Mouse (Mus musculus): ENCODE measurements around the gene Vat1l. TPM values are rescaled to one million over a fixed set of nuclear protein-coding genes. Genes with fewer than 3 reads are reported as not detected.

Gene Vat1l
- polyA plus RNA-seq, 1 experiment from 2014 or later: 41.3 TPM

- Histone ChIP-seq H3K27ac (ENCODE audit: low read length) (no peak overlapping the region), H3K9me3 (ENCODE audit: control insufficient read depth, low read length) (0 out of 2 replicates have a peak, but pooled peaks cover 4% of the 10 kb centered on the region)
- WGBS: 4% methylated on average over 8 of the region's 8 CpGs
These were observed 1.1 kb downstream of the Vat1l start for GRCm38 (mm10) chr8:114206421-114206983.

DNA sequence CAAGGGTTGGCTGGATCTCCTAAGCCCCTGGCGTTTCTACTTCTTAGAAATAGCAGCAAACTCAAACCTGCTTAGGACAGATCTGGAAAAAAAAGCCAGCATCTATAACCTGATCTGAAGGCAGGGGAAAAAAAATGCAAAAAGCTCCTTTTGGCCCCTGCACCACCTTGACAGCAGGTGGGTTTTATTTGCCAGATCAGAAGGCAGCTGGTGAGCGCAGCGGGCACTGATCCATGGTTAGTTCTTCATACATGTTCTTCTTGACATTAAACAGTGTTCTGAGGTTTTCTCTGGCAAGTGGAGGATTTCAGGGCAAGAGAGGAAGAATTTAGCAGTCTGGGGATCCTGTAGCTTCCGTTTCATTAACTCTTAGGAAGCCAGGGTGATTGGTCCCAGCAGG lies 1.6 kb downstream of the Vat1l start:
- 46% methylated on average over 4 of the region's 4 CpGs for WGBS

More at GRCm38 (mm10) chr8:114206421-114206983, 1.1 kb downstream of the Vat1l start:
- ATAC-seq: no peak
- peak overlapping the region; percentile 73 for H3K4me3 ChIP-seq (replicated peaks; ENCODE audit: low read length)
- H3K4me2 ChIP-seq (ENCODE audit: low read length): peak overlapping the region; percentile 83
- H3K4me1 ChIP-seq (replicated peaks; ENCODE audit: control insufficient read depth, insufficient read depth, low read length): peaks cover 8% of the 10 kb centered on the region
- 0 out of 2 replicates have a peak, but pooled peaks cover 2% of the 10 kb centered on the region for H3K27me3 ChIP-seq (replicated peaks; ENCODE audit: control insufficient read depth, insufficient read depth, low read length)
- H3K36me3 ChIP-seq (ENCODE audit: control insufficient read depth, insufficient read depth): peaks cover 2% of the 10 kb centered on the region; the same call in 1 of the 2 replicates
- H3K9ac ChIP-seq (replicated peaks; ENCODE audit: low read depth, low read length): peak overlapping the region; percentile 34; the same call in 1 of the 2 replicates

GRCm38 (mm10) chr8:114220779-114221178 lies 15.4 kb downstream of the Vat1l start:
- no peak overlapping the region for H3K9ac ChIP-seq (replicated peaks; ENCODE audit: low read depth, low read length)
- no peaks in the 10 kb centered on the region for H3K36me3 ChIP-seq (ENCODE audit: control insufficient read depth, insufficient read depth)
- no peak overlapping the region for H3K4me2 ChIP-seq (ENCODE audit: low read length)
- no peaks in the 10 kb centered on the region for H3K27me3 ChIP-seq (replicated peaks; ENCODE audit: control insufficient read depth, insufficient read depth, low read length)
- 65% methylated on average over 3 of the region's 3 CpGs for WGBS
- no peak overlapping the region for H3K4me3 ChIP-seq (replicated peaks; ENCODE audit: low read length)
- no peaks in the 10 kb centered on the region for H3K9me3 ChIP-seq (ENCODE audit: control insufficient read depth, low read length)
- no peaks in the 10 kb centered on the region for H3K4me1 ChIP-seq (replicated peaks; ENCODE audit: control insufficient read depth, insufficient read depth, low read length)
- no peak overlapping the region for H3K27ac ChIP-seq (ENCODE audit: low read length)
- no peak for ATAC-seq

More for the DNA sequence above, 1.6 kb downstream of the Vat1l start:
- no peak for ATAC-seq
- H3K4me1 ChIP-seq (replicated peaks; ENCODE audit: control insufficient read depth, insufficient read depth, low read length): peaks cover 8% of the 10 kb centered on the region
- H3K4me3 ChIP-seq (replicated peaks; ENCODE audit: low read length): peak overlapping the region; percentile 73
- no peak overlapping the region for H3K27ac ChIP-seq (ENCODE audit: low read length)
- H3K9ac ChIP-seq (replicated peaks; ENCODE audit: low read depth, low read length): 0 out of 2 replicates have a peak overlapping the region, but pooled peaks have one; percentile 34
- 0 out of 2 replicates have a peak, but pooled peaks cover 2% of the 10 kb centered on the region for H3K27me3 ChIP-seq (replicated peaks; ENCODE audit: control insufficient read depth, insufficient read depth, low read length)
- H3K9me3 ChIP-seq (ENCODE audit: control insufficient read depth, low read length): 0 out of 2 replicates have a peak, but pooled peaks cover 4% of the 10 kb centered on the region
- peaks cover 3% of the 10 kb centered on the region; the same call in 1 of the 2 replicates for H3K36me3 ChIP-seq (ENCODE audit: control insufficient read depth, insufficient read depth)
- H3K4me2 ChIP-seq (ENCODE audit: low read length): peak overlapping the region; percentile 83

GRCm38 (mm10) chr8:114222001-114222400 lies 16.6 kb downstream of the Vat1l start:
- Histone ChIP-seq H3K4me2 (ENCODE audit: low read length) (no peak overlapping the region), H3K27me3 (replicated peaks; ENCODE audit: control insufficient read depth, insufficient read depth, low read length) (no peaks in the 10 kb centered on the region), H3K9ac (replicated peaks; ENCODE audit: low read depth, low read length) (no peak overlapping the region), H3K9me3 (ENCODE audit: control insufficient read depth, low read length) (no peaks in the 10 kb centered on the region), H3K36me3 (ENCODE audit: control insufficient read depth, insufficient read depth) (no peaks in the 10 kb centered on the region), H3K4me1 (replicated peaks; ENCODE audit: control insufficient read depth, insufficient read depth, low read length) (no peaks in the 10 kb centered on the region), H3K4me3 (replicated peaks; ENCODE audit: low read length) (no peak overlapping the region), H3K27ac (ENCODE audit: low read length) (no peak overlapping the region)
- ATAC-seq: no peak
- 81% methylated on average over 2 of the region's 2 CpGs for WGBS

- Histone ChIP-seq H3K4me2 (ENCODE audit: low read length) (no peak overlapping the region), H3K9ac (replicated peaks; ENCODE audit: low read depth, low read length) (no peak overlapping the region), H3K9me3 (ENCODE audit: control insufficient read depth, low read length) (no peaks in the 10 kb centered on the region), H3K4me1 (replicated peaks; ENCODE audit: control insufficient read depth, insufficient read depth, low read length) (no peaks in the 10 kb centered on the region), H3K4me3 (replicated peaks; ENCODE audit: low read length) (no peak overlapping the region), H3K27ac (ENCODE audit: low read length) (no peak overlapping the region), H3K27me3 (replicated peaks; ENCODE audit: control insufficient read depth, insufficient read depth, low read length) (no peaks in the 10 kb centered on the region), H3K36me3 (ENCODE audit: control insufficient read depth, insufficient read depth) (no peaks in the 10 kb centered on the region)
- ATAC-seq: no peak
- 35% methylated on average over 2 of the region's 2 CpGs for WGBS
These were observed 18.6 kb downstream of the Vat1l start for GRCm38 (mm10) chr8:114224001-114224400.

- no peak overlapping the region for H3K27ac ChIP-seq (ENCODE audit: low read length)
- no peaks in the 10 kb centered on the region for H3K36me3 ChIP-seq (ENCODE audit: control insufficient read depth, insufficient read depth)
- H3K4me1 ChIP-seq (replicated peaks; ENCODE audit: control insufficient read depth, insufficient read depth, low read length): no peaks in the 10 kb centered on the region
- H3K9me3 ChIP-seq (ENCODE audit: control insufficient read depth, low read length): no peaks in the 10 kb centered on the region
- ATAC-seq: no peak
- 77% methylated on average over 3 of the region's 3 CpGs for WGBS
- no peak overlapping the region for H3K4me3 ChIP-seq (replicated peaks; ENCODE audit: low read length)
- no peak overlapping the region for H3K4me2 ChIP-seq (ENCODE audit: low read length)
- H3K9ac ChIP-seq (replicated peaks; ENCODE audit: low read depth, low read length): no peak overlapping the region
- no peaks in the 10 kb centered on the region for H3K27me3 ChIP-seq (replicated peaks; ENCODE audit: control insufficient read depth, insufficient read depth, low read length)
These were observed 46.1 kb downstream of the Vat1l start for GRCm38 (mm10) chr8:114251321-114252065.

DNA sequence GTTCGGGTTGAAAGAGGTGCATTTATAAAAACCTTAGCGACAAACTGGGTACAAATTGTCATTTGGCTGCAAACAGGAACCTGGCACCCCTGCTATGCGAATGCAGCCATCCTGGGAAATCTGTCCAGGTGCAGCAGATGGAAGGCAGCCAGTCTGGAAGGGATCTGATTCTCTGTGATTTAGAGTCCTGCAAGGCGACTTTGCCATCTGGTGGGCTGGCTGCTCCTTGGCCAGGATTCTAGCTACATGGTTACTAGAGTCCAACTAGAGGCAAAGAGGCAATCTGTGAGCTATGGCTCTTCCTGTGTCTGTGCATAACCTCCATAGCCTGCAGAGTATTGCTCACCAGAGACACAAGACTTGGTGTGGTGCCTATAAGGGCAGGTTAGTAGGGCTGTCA lies 53.3 kb downstream of the Vat1l start:
- ATAC-seq: peak; percentile 65

GRCm38 (mm10) chr8:114259713-114260355 lies 54.4 kb downstream of the Vat1l start:
- 57% methylated on average over 5 of the region's 5 CpGs for WGBS
- Histone ChIP-seq H3K27me3 (replicated peaks; ENCODE audit: control insufficient read depth, insufficient read depth, low read length) (no peaks in the 10 kb centered on the region), H3K4me2 (ENCODE audit: low read length) (no peak overlapping the region), H3K4me3 (replicated peaks; ENCODE audit: low read length) (no peak overlapping the region), H3K36me3 (ENCODE audit: control insufficient read depth, insufficient read depth) (no peaks in the 10 kb centered on the region), H3K4me1 (replicated peaks; ENCODE audit: control insufficient read depth, insufficient read depth, low read length) (peaks cover 15% of the 10 kb centered on the region), H3K9ac (replicated peaks; ENCODE audit: low read depth, low read length) (no peak overlapping the region), H3K9me3 (ENCODE audit: control insufficient read depth, low read length) (no peaks in the 10 kb centered on the region), H3K27ac (ENCODE audit: low read length) (no peak overlapping the region)
- 0 out of 2 replicates have a peak, but pooled peaks have one; percentile 23 for ATAC-seq

More for the DNA sequence above, 53.3 kb downstream of the Vat1l start:
- Histone ChIP-seq H3K27me3 (replicated peaks; ENCODE audit: control insufficient read depth, insufficient read depth, low read length) (no peaks in the 10 kb centered on the region), H3K4me3 (replicated peaks; ENCODE audit: low read length) (no peak overlapping the region), H3K4me2 (ENCODE audit: low read length) (no peak overlapping the region), H3K36me3 (ENCODE audit: control insufficient read depth, insufficient read depth) (no peaks in the 10 kb centered on the region), H3K4me1 (replicated peaks; ENCODE audit: control insufficient read depth, insufficient read depth, low read length) (peaks cover 15% of the 10 kb centered on the region), H3K9me3 (ENCODE audit: control insufficient read depth, low read length) (no peaks in the 10 kb centered on the region), H3K27ac (ENCODE audit: low read length) (no peak overlapping the region), H3K9ac (replicated peaks; ENCODE audit: low read depth, low read length) (no peak overlapping the region)
- 49% methylated on average over 4 of the region's 4 CpGs for WGBS

GRCm38 (mm10) chr8:114262331-114262730 lies 56.9 kb downstream of the Vat1l start:
- Histone ChIP-seq H3K9ac (replicated peaks; ENCODE audit: low read depth, low read length) (no peak overlapping the region), H3K9me3 (ENCODE audit: control insufficient read depth, low read length) (no peaks in the 10 kb centered on the region), H3K4me1 (replicated peaks; ENCODE audit: control insufficient read depth, insufficient read depth, low read length) (peaks cover 15% of the 10 kb centered on the region), H3K36me3 (ENCODE audit: control insufficient read depth, insufficient read depth) (no peaks in the 10 kb centered on the region), H3K27me3 (replicated peaks; ENCODE audit: control insufficient read depth, insufficient read depth, low read length) (no peaks in the 10 kb centered on the region), H3K27ac (ENCODE audit: low read length) (no peak overlapping the region), H3K4me2 (ENCODE audit: low read length) (no peak overlapping the region), H3K4me3 (replicated peaks; ENCODE audit: low read length) (no peak overlapping the region)
- ATAC-seq: no peak
- 82% methylated on average over 2 of the region's 2 CpGs for WGBS

All from forebrain, embryonic 16.5 days (tissue).